Mouse (Mus musculus) hindbrain, postnatal 0 days (tissue): ENCODE results near the gene Blm. TPM values are rescaled to one million over a fixed set of nuclear protein-coding genes. Genes with fewer than 3 reads are reported as not detected.

Source experiments
- ATAC-seq: fragments of 200-750 bp; cut with Nextera tagmentation; 2 replicates; pipeline ENCODE4 v1.8.0; 2017; ENCODE audit warnings: mild to moderate bottlenecking, moderate TSS enrichment, moderate library complexity
- DNase-seq: peaks from one replicate; pipeline ENCODE4 v3.0.0-alpha.2; 2015; ENCODE audit warnings: low spot score
- H3K27ac ChIP-seq: fragments of 300-500 bp; sonication (generic); 2 replicates; pipeline ENCODE4 v1.5.1; 2014; ENCODE audit warnings: mild to moderate bottlenecking
- H3K27me3 ChIP-seq: fragments of 300-500 bp; sonication (generic); 2 replicates; pipeline ENCODE4 v1.6.1; 2014; ENCODE audit warnings: low read length, mixed read lengths; ENCODE audit not compliant: insufficient read depth
- H3K36me3 ChIP-seq: fragments of 300-500 bp; sonication (generic); 2 replicates; pipeline ENCODE4 v1.6.1; 2014; ENCODE audit warnings: low read length, mixed read lengths; ENCODE audit not compliant: insufficient read depth
- H3K4me1 ChIP-seq: fragments of 300-500 bp; sonication (generic); 2 replicates; pipeline ENCODE4 v1.6.1; 2014; ENCODE audit warnings: antibody characterized with exemption, low read length, mixed read lengths; ENCODE audit not compliant: insufficient read depth
- H3K4me2 ChIP-seq: fragments of 300-500 bp; sonication (generic); 2 replicates; pipeline ENCODE4 v1.6.1; 2014; ENCODE audit warnings: low read depth, mild to moderate bottlenecking, low read length, moderate library complexity, mixed read lengths
- H3K4me3 ChIP-seq: fragments of 300-500 bp; sonication (generic); 2 replicates; pipeline ENCODE4 v1.5.1; 2014; ENCODE audit warnings: low read length
- H3K9ac ChIP-seq: fragments of 300-500 bp; sonication (generic); replicated peaks from 2 replicates; pipeline ENCODE4 v1.6.1; 2014; ENCODE audit warnings: mild to moderate bottlenecking, low read length, moderate library complexity, mixed read lengths
- H3K9me3 ChIP-seq: fragments of 300-500 bp; sonication (generic); 2 replicates; pipeline ENCODE4 v1.6.1; 2016; ENCODE audit warnings: low read length, mixed read lengths
- CTCF ChIP-seq: IDR thresholded peaks from 2 replicates; pipeline ENCODE4 v1.5.1; 2016; ENCODE audit warnings: antibody characterized with exemption, control low read depth, low read depth
- WGBS: fragments of 180-500 bp; shearing (Covaris S2); extraction: QIAGEN DNeasy Blood & Tissue Kit; methylation state at CpG from one replicate; pipeline ENCODE4 v1.1.7; 2014; 5-methylcytosine and 5-hydroxymethylcytosine counted together
- polyA plus RNA-seq: library from polyadenylated mRNA; unstranded; fragments of >200 nt; fragmentation: Nextera tagmentation; extraction: Ambion mirVana; gene quantifications from 2 replicates; pipeline ENCODE4 v1.2.1, GENCODE M21; 2015
- total RNA-seq: library from RNA; depleted of rRNA; stranded (reverse); fragments of >200 nt; gene quantifications from 2 replicates; pipeline ENCODE4 v1.2.3, GENCODE M21; 2014

The Blm gene
- total and polyA plus RNA-seq, 2 experiments from 2014 or later = 4.3 to 7.1 TPM

DNA sequence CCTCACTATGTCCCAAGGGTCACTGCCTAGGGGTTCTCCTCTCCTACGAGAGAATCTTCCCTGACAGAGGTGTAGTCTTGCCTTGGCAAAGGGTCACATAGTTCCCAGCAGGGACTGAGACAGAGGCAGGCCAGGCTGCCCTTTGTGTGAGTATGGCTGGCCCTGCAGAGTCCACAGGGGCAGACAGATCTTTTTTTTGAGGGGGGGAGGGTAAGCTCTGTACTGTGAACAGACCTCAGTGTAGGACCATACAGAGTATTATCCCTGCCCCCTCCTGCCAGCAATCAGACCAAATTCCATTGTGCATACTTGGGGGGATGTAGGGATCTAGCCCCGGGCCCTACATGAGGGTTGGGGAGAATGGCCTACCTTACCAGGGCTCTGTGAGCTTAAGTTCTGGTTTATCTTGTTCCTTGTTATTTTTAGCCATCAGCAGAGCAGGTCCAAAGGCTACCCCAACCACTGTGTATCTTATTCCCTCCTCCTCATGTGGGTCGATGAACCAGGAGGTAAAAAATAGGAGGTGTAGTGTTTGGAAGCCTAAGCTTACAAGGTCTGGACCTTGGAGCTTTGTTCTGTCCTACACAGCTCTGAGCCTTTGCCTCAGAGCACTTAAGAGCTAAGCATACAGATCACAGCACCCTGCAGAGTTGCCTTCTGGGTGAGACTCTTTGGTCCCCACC is 83.2 kb downstream of the Blm start:
- Histone ChIP-seq H3K9me3 (no peaks in the 10 kb centered on the region), H3K27ac (no peak overlapping the region), H3K36me3 (no peaks in the 10 kb centered on the region; the same call in 1 of the 2 replicates), H3K4me3 (no peak overlapping the region), H3K9ac (no peak overlapping the region), H3K4me1 (no peaks in the 10 kb centered on the region), H3K4me2 (no peak overlapping the region), H3K27me3 (no peaks in the 10 kb centered on the region)
- no peak for TF ChIP-seq CTCF
- ATAC-seq (no peak), DNase-seq (no peak)
- 66% methylated on average over 3 of the region's 3 CpGs for WGBS

GRCm38 (mm10) chr7:80450354-80450753 is 84.6 kb downstream of the Blm start:
- H3K4me1 ChIP-seq = no peaks in the 10 kb centered on the region
- H3K36me3 ChIP-seq = no peaks in the 10 kb centered on the region; the same call in 1 of the 2 replicates
- WGBS = 83% methylated on average over 4 of the region's 4 CpGs
- H3K27ac ChIP-seq = no peak overlapping the region
- no peaks in the 10 kb centered on the region for H3K27me3 ChIP-seq
- ATAC-seq = no peak
- no peak overlapping the region for H3K4me3 ChIP-seq
- no peak overlapping the region for H3K9ac ChIP-seq
- DNase-seq = no peak
- TF ChIP-seq CTCF = no peak
- no peaks in the 10 kb centered on the region for H3K9me3 ChIP-seq
- no peak overlapping the region for H3K4me2 ChIP-seq

DNA sequence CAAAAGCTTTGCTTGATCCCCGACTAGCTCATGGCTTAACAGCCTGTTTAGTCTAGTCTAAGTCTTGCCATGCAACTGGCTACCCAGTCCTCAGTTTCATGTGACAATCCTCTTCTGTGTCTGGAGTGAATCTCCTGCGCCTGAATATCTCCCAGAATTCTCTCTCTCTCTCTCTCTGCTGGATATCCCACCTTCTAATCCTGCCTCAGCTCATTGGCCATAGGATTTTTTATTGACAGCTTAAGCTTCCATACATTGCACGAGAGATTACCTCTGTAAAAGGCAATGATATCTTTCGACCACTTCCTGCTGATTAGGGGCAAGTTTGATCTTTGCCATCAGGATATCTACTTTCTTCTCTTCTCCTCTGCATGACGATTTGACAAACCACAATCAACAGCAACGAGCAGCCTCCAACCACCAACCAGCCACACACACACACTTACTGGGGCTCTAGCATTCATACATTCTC is 85.3 kb downstream of the Blm start:
- no peak for DNase-seq
- 85% methylated on average over 6 of the region's 6 CpGs for WGBS
- TF ChIP-seq CTCF = no peak

GRCm38 (mm10) chr7:80447336-80447735 is 87.6 kb downstream of the Blm start:
- no peaks in the 10 kb centered on the region for H3K27me3 ChIP-seq
- H3K9me3 ChIP-seq = no peaks in the 10 kb centered on the region
- no peak overlapping the region for H3K9ac ChIP-seq
- no peak overlapping the region for H3K27ac ChIP-seq
- H3K36me3 ChIP-seq = no peaks in the 10 kb centered on the region
- over 99% methylated on average over 8 of the region's 8 CpGs for WGBS
- DNase-seq (no peak), ATAC-seq (no peak)
- peaks cover 2% of the 10 kb centered on the region; the same call in 1 of the 2 replicates for H3K4me1 ChIP-seq
- TF ChIP-seq CTCF = no peak
- no peak overlapping the region for H3K4me3 ChIP-seq
- no peak overlapping the region for H3K4me2 ChIP-seq

More for the DNA sequence above, 85.3 kb downstream of the Blm start:
- ATAC-seq = no peak
- Histone ChIP-seq H3K9ac (no peak overlapping the region), H3K9me3 (no peaks in the 10 kb centered on the region), H3K36me3 (no peaks in the 10 kb centered on the region; the same call in 1 of the 2 replicates), H3K4me2 (no peak overlapping the region), H3K27ac (no peak overlapping the region), H3K4me1 (no peaks in the 10 kb centered on the region), H3K4me3 (no peak overlapping the region), H3K27me3 (no peaks in the 10 kb centered on the region)

- no peaks in the 10 kb centered on the region for H3K27me3 ChIP-seq
- H3K36me3 ChIP-seq = no peaks in the 10 kb centered on the region
- no peak overlapping the region for H3K4me2 ChIP-seq
- WGBS = 84% methylated on average over 7 of the region's 7 CpGs
- H3K9me3 ChIP-seq = no peaks in the 10 kb centered on the region
- no peak for DNase-seq
- peaks cover 7% of the 10 kb centered on the region; the same call in 1 of the 2 replicates for H3K4me1 ChIP-seq
- no peak overlapping the region for H3K4me3 ChIP-seq
- H3K27ac ChIP-seq = no peak overlapping the region
- H3K9ac ChIP-seq = no peak overlapping the region
- no peak for TF ChIP-seq CTCF
- ATAC-seq = no peak
Observed at GRCm38 (mm10) chr7:80446221-80446878, 88.6 kb downstream of the Blm start.

DNA sequence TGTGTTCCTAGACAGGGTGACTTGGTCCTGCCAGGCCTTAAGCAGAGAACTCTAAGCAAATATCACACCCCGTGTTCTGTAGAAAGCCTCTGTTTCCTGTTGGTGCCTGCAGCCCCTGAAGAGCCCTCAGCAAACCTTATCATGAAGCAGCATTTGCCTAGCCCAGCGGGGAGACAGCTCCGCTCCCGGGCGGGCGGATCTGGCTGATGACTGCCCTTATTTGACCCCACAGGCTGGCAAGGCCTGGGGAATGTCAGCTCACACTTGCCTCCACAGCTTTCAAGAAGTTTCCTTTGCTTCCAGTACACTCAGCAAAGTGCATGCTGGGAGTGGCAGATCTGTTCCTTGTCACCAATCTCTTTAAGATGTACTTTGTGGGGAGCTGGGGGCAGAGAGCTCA is 89.4 kb downstream of the Blm start:
- no peaks in the 10 kb centered on the region for H3K9me3 ChIP-seq
- H3K4me2 ChIP-seq = no peak overlapping the region
- H3K27me3 ChIP-seq = no peaks in the 10 kb centered on the region
- peaks cover 7% of the 10 kb centered on the region; the same call in 1 of the 2 replicates for H3K4me1 ChIP-seq
- H3K36me3 ChIP-seq = no peaks in the 10 kb centered on the region
- no peak overlapping the region for H3K27ac ChIP-seq
- DNase-seq (no peak), ATAC-seq (no peak)
- TF ChIP-seq CTCF = no peak
- no peak overlapping the region for H3K4me3 ChIP-seq
- 50% methylated on average over 6 of the region's 6 CpGs for WGBS
- no peak overlapping the region for H3K9ac ChIP-seq
